Mouse (Mus musculus) induced T-regulatory cell, adult 2 months (primary cell): ENCODE data around the gene Arhgap11a.

Experiments
- DNase-seq: peaks from one replicate; pipeline ENCODE4 v3.0.0-alpha.2; 2012; ENCODE audit warnings: low read depth

Gene Arhgap11a

DNA sequence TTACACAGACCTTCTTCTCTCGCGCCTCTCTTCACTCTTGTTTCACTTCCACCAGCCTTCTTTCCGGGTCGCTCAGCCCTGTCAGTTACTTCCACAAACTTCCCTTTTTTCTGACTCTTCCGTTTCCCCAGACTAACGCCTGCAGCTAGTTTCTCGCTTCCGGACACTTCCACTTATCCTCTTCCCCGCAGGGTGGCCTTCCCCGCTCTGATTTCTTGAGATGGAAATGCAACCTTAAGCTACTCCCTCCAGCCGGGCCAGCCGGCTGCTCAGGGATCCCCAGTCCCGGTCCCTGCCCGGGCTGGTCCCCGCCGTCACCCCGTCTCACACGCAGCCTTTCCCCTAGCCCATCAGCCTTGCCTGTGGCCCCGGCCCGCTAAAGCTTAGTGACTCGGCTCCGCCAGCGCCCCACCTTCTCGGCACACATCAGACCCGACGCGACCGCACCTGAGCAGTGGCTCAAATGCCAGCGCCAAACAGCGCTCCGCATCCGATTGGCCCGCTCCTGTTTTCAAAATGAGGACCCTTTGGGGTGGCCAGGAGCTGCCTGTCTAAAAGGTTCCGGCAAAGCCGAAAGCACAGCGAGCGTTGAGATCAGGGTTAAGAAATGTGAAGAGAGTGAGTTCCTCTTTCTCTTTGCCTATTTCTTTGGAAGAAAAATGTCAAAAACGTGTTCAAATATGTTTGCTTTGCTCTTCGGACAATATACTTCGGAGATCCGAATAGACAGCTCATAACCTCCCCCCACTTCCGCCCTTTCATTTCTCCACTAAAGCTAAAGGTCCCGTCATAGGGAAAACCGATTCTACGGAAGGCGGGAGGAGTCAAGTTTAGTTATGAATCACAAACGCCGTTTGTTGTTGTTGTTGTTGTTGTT, at the start of gene Arhgap11a:
Gene Arhgap11a, minus strand, starts transcription at position 417 of the 877 bp plus-strand sequence.
- peak; percentile 98 for DNase-seq

DNA sequence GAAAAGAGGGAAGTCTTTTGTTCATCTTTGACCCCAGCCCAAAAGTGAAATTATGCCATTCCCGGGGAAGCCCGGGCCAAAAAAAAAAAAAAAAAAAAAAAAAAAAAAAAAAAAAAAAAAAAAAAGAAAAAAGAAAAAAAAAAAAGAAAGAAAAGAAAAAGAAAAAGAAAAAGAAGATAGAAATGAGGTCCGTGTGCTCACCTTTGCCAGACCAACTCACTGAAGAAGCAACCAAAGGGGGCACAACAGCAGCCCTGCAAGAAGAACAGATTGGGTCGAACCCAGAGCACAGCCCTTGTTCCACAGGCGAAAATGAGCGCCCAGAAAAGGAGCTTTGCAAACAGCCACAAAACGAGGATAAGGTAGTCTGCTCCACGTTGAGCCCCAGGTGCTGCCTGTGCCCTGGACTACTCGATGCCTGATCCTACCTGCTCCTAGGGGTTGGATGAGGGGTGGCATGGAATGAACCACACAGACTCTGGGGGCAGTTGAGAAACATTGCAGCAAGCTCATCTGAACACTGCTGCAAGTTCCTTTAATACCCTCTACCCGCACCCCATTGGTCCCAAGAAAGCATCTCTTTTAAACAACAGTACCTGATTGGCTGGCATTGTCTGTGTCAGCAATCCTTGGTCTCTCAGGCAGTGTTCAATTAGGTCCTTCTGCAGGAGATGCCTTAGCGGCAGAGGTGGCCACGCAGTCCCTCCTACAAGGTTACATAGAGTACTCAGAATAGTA, 45.1 kb upstream of the Arhgap11a start:
- DNase-seq: no peak

DNA sequence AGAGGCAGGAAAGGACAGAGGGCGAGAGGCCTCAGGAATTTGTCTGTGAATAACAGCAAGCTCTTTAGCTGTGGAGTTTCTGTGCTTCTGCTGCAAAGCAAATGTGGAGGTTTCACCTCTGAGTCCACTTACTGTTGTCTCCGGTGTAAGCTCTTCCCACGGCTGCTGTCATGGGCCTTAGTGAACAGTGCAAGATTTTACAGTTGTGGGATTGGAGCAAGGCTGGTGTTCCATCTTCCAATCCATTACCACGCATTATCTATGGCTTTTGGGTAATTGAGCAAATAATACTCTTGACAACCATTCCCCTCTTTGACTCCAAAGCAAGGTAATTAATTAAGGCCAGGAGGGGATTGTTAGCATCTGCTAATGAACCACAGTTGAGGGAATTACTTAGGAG, 38.7 kb upstream of the Arhgap11a start:
- no peak for DNase-seq

DNA sequence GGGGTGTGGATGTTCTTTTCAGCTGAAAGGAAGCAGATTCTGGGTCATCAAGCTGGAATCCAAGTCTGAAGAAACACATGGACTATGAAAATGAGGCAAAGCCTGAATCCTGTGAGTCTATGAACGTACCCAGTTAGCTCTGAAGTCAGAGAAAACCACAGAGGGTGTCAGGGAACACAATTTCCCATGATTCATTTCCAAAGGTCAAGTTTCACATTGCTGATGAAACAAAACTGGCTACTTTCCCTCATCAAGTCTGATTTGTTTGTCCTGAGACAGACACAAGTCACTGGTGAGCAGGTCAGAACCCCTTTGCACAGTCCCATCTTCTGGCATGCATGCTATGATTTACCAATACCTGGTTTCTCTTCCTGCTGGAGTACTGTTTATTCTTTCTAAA, 37.6 kb upstream of the Arhgap11a start:
- no peak for DNase-seq

DNA sequence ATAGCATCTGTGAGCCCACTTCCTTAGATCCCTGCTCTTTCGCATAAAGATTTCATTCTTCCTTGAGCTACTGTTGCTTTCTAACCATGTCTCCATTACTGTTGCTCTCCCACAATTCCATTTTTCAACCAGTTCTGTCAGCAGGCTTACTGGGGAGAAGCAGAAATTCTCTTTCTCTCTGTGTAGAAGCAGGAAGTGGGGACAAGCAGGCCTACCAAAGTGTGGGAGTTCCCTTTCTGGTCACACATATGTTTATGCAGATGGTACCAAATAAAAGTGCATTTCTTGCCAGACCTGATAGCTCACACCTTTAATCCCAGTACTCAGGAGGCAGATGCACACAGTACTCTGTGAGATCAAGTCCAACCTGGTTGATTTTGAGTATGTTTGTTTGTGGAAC, 21.7 kb upstream of the Arhgap11a start:
- DNase-seq: no peak

DNA sequence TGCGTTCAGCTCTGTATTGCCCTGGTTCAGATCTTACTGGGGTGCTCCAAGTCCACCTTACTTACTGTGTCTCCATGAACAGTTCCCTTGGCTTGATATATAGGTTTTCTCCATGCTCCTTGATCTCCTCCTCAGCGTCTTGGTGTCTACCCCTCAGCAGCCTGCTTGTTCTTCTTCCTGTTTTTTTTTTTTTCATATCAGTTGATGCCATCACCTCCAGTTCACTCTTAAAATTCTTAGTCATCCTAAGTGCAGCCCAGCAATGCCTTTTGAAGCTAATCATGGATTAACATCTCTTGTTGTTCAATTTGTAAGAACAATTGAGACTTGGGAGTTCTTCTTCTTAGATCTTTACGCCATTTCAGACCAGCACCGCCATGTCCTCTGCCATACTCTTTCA, 19.9 kb upstream of the Arhgap11a start:
- DNase-seq: no peak

DNA sequence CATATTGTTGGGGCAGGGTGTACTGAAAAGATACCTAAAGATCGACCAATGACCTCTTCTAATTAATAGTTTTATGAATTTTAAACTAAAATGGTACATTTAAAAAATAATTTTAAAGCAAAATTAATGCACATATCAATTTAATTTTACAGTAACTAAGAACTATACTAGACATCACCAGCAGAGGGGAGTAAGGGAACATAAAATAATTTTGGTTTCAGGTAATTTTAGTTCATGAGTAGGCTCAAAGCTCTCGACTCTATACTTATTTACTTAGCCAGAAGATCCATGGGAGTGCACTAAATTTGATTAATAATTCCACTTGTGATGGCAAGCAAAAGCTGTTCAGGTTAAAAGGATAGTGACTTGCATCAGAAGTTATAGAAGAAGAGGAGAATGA, 17.7 kb upstream of the Arhgap11a start:
- peak; percentile 56 for DNase-seq

DNA sequence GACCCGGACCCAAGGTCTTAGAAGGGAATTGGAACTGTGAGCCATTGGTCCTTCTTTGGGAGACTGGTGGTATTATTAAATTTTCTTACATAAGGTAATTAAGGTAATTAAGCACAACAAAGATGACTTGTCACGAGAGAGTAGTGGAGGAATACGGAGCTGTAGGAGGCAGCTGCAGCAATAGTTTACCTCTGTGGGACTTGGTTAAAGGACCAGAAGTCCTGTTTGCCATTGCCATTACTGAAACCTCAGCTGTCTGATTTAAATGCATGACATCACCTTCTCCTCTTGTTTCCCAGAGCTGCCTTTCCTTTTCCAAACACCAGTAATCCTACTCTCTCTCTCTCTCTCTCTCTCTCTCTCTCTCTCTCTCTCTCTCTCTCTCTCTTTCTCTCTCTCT, 680 bp upstream of the Arhgap11a start:
- DNase-seq: no peak

DNA sequence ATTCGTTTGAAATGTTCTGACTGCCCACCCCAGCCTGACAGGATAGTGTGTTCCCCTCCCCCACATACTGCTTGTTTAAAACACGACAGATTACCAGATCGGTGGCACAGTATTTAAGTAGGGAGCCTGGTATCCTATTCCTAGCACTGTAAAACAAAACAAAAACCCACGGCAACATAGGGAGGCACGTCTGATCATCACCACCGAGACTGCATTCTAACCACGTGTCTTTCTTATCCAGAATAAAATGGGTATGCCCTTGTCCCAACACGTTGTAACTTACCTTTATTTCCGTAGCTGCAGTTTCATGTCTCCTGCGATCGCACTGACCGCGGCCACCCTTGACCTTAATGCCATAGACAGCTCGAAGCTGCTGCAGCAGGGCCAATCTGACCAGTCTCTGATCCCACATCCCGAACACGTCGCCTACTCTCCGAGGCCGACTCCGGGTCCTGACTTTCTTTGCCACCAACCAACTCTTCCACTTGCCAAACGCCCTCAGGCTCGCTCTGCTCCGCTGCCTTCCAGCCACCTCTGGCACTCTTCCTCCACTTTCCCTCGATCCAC, 700 bp downstream of the Arhgap11a start:
- no peak for DNase-seq

DNA sequence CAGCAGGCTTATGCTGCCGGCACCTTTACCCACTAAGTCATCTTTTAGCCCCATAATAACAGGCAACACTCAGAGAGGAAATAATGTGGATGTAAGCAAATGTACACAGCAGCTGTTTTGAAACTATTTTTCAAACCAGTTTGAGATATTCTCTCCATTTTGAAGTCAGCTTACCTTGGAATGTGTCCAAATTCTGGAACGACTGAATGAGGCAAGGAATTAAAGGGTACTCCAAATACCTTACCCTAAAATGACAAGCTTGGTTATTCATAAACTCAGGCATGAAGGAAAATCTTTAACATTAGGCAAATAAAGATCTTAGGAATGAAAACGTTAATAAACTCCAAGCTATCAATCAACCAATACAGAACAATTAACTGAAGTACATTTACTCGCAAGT, 3.4 kb downstream of the Arhgap11a start:
- no peak for DNase-seq

DNA sequence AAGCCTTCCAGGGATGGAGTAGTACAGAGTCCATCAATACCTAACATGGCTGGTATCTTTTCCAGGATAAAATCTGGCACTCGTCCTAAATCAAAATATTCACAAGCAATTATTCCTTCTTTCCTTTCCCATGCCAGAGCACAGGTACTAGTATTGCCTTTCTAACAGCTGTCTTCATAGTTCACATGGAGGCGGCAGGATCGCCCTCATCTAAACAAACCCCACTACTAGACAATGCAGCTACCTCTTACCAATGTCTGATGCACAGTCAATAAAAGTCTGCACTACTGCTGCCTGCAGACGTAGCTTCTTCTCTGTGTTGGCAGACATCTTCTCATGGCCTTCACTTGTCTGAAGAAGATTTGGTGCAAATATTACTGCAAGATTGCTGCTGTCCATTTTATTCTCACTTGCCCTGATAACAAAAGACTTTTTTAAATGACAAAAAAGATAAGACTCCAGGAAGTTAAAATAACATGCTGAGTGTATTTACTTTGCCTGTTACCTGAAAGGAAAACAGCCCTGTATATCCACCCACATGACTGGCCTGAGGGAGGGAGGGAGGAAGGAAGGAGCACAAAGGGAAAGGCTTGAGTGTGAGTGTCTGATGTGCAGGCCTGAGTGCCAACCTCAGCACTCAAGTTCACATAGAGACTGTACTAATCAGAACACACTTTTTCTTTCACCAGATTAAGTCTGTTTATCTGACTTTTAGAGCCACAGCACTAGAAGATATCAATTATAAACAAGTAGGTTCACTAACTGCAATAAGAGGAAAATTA, 6.6 kb downstream of the Arhgap11a start:
- no peak for DNase-seq

DNA sequence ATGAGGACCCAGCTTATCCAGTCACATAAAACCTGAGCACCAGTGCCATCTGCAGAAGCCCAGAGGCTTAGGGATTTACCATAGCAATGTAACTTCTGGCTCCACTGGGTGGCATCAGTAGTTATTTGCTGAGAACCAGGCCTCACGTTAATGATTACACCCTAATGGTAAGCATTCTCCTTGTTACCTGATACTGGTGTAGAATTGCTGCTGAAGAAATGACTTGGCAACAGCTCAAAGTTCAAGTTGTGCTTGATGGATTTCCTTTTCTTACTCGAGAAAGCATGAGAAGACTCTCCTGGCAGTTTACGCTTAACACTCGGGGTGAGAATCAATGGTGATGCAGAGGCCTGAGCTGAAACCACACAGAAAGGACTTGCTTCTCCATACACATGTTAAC, 9.0 kb downstream of the Arhgap11a start:
- no peak for DNase-seq

DNA sequence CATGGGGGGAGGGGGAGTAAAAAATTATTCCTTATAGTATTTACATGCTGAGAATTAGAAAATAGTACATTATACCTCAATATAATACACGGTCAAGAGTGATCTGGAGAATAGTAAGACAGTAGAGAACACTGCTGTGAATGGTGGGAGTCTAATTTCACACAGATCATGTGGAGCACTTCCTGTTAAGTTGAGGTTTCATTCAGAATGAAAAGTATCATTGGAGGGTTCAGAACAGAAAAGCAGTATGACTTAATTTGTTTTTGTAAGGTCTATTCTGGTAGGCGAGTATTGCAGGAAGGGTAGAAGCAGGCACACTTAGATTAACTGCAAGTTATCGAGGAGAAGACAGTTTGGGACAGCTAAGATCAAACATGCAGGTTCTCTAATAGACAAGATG, 13.2 kb downstream of the Arhgap11a start:
- no peak for DNase-seq

DNA sequence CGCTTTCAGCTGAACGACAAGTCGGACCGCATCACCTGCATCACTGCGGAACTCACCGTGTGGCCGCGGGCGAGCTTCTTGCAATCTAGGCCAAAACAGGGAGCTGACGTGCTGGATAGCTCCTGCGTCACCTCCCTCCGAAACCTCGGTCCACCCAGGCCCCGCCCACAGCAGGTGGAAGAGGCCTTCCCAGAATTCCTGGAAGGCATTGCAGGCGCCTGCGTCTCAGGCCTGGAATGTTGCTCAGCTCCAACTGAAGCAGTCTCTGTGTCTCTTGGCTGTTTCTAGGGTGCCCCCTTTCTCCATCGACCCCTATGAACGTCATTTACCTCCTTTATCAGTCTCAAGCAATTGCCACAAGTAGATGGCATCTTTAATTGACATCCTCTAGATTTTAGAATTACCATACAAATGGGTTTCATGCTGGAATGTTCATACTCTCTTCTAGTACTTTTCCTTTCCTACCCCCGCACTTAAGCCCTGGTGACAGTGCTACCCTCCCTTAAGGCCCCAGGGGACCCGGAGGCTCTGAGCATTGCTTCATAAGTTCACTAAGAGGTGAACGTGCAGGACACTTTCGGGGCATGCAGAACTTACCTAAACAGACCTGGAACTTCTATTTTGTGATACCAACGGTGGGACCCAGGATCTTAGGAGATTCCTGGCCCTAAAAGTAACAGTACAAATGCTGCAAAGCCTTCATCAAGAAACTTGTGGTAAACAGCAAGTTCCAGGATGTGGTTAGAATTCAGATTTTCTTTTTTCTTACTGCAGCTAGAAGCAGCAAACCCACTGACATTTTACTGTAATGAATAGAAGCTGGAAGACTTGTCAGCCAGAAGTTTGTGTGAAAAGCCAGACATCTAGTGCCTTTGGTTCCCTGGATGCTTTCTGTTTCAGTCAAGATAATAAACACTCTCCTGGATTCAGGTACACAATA, 19.2 kb downstream of the Arhgap11a start, which contains the start of gene Scg5:
Gene Scg5, minus strand, starts transcription at position 179 of the 940 bp plus-strand sequence.
- peak; percentile 52 for DNase-seq

DNA sequence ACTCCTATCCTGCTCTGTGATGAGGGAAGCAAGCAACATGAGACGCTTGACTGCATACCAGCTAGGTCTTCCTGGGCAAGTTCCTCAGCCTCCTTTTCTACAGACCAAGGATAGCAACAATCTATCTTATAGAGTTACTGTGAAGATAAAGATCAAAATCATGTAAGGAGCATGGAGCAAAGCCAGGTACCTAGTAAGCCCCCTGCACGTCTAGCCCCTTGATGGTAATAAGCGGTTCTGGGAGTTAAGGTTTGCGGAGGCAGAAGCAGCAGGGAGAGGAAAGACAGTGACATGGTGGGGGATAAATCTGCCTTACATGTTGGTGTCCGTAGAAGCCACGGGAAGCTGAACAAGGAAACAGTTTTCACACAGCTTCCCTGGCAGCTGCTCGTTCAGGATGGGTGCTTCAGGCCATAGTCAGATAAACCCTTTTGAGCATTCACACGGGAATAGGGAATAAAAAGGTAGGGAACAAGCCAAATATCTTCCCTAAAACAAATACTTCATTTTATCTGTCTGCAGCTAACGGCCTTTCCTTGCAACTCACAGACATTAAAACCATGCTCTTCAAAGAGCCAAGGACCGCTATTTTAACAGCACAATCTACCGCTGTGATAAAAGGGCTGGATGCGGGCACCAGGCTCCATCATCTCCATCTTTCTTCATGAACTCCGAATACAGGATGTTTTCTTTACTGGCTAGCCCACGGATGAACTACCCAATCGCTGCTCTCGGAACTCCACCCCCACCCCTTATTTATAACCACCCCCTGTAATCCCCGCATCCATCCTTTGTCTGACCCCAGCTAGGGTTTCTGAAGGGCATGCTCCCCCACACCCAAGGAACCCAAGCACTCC, 20.1 kb downstream of the Arhgap11a start:
- no peak for DNase-seq

DNA sequence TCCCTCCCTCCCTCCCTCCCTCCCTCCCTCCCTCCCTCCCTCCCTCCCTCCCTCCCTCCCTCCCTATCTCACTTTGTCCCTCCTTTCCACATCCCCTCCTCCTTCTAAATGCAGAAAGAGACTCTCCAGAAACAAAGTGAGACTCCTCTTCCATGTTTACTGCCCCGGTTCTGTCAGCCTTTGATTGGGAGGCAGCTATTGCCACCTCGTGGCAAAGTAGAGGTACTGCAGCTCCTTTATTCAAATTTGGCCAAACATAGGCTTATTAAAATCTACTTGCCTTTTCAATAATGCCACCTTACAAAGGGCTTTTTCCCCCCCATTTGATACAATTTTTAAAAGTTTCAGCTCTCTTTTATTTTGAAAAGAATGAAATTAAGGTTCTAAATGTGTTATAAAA, 24.6 kb downstream of the Arhgap11a start:
- DNase-seq: peak; percentile 73

DNA sequence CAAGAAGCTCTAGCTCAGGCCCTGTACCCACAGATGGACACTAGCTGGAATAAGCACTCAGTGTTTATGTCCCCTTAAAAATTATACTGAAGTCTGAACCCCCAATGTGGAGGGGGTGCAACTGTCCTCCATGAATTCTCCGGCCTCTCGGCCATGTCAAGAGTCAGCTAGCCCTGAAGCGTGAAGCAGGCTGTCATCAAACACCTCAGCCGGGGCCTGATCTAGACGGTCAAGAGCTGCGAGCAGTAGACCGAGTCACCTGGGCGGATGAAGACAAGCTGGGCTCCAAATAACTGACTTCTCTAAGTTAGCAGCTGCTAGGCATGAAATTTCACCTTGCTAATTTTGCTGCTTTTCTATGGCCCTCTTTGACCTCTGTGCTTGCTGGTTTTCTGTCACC, 26.1 kb downstream of the Arhgap11a start:
- DNase-seq: no peak

DNA sequence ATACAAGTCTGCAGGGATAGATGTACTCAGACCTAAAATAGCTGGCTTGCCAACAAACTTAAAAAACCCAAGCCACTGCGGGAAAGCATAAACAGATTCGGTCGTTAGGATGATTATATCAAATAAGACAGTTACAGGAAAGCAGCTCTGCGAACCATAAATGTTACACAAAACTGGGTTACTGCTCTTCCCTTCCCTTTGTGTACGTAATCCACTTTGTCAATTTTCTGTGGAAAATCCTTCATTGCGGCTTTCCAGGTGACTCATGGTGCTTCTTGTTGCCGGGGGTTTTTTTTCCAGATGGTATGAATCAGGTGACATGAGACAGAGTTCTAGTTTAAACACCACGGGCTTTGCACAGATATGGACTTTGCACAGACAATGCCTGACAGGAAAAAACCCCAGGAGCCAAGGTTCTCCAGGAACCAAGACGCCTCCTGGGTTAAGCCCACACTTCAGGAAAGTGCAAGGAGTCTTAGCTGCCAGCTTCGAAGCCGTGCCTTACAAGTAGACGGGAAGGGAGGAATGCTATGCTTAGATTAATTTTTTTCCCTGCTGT, 27.2 kb downstream of the Arhgap11a start:
- DNase-seq: no peak

DNA sequence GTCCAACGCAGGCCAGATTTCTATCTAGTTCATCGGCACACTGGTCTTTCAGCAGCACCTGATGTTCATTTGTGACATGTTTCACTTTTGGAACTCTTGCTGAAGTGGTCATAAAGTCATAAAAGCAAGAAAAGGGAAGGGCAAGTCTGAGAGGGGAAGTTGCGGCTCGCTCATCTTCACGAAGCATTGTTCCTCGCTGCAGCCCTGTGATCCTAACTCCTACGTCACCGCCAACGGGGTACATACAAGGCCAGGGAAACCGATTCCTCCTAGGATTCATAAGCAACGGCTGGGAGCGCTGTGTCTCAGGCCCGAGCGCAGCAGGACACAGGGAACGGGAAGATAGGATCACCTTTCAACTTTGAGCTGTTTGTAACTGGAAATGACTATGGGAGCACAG, 28.3 kb downstream of the Arhgap11a start:
- no peak for DNase-seq
